Mouse (Mus musculus): ENCODE results near the gene Map2k2. TPM values are rescaled to one million over a fixed set of nuclear protein-coding genes. Genes with fewer than 3 reads are reported as not detected.

Gene Map2k2
- total and polyA plus RNA-seq, 3 experiments = 67.2 to 127 (median 120) TPM

- dilution Hi-C loops (cut with MboI; ENCODE audit: extremely low pct_ligation_motif_present, extremely low pct_unique_long_range_greater_than_20kb, low sequenced_read_pairs) = no loop called here
- no peak overlapping the region for H3K4me3 ChIP-seq (replicated peaks in 1 of 3; ENCODE audit: low read depth in 2 of 3, low read length in 2 of 3, poor library complexity in 1 of 3)
- in situ Hi-C loops (cut with MboI; ENCODE audit: low pct_ligation_motif_present, low pct_unique_long_range_greater_than_20kb, low sequenced_read_pairs) = no loop called here
- no peaks in the 10 kb centered on the region for H3K4me1 ChIP-seq (ENCODE audit: control insufficient read depth in 1 of 2, insufficient read depth in 2 of 2)
- H3K27ac ChIP-seq (ENCODE audit: insufficient read depth, low read depth) = no peak overlapping the region
- no peak overlapping the region for H3K9ac ChIP-seq (ENCODE audit: insufficient read depth, low read depth)
- no peak for DNase-seq (ENCODE audit: extremely low read depth)
- peaks cover 5% of the 10 kb centered on the region for H3K79me2 ChIP-seq (replicated peaks; ENCODE audit: control insufficient read depth, extremely low read depth, insufficient read depth, poor library complexity, severe bottlenecking)
- peaks cover 81 to 93% of the 10 kb centered on the region in 2 experiments for H3K36me3 ChIP-seq (replicated peaks in 1 of 2; ENCODE audit: control insufficient read depth in 1 of 2, insufficient read depth in 1 of 2, low read length in 1 of 2)
- H3K9me3 ChIP-seq (replicated peaks; ENCODE audit: low read length) = no peaks in the 10 kb centered on the region
- H3K27me3 ChIP-seq (replicated peaks) = no peaks in the 10 kb centered on the region
- TF ChIP-seq NRF1 (IDR thresholded peaks at IDR 0.05; ENCODE audit: low read depth, low read length) = no peak
- no peak for TF ChIP-seq CHD1 (IDR thresholded peaks at IDR 0.05; ENCODE audit: low read depth, low read length)
- TF ChIP-seq HCFC1 (IDR thresholded peaks at IDR 0.05; ENCODE audit: low read depth, low read length) = no peak
- no peak for TF ChIP-seq RCOR1 (conservative IDR thresholded peaks at IDR 0.05; ENCODE audit: low read depth, low read length)
- no peak for TF ChIP-seq USF1 (IDR thresholded peaks at IDR 0.05; ENCODE audit: low read depth, low read length)
- TF ChIP-seq NELFE (IDR thresholded peaks at IDR 0.05; ENCODE audit: low read depth, low read length) = no peak
- TF ChIP-seq POLR2AphosphoS2 (IDR thresholded peaks at IDR 0.05; ENCODE audit: low read depth, low read length) = no peak
- no peak for TF ChIP-seq KAT2A (IDR thresholded peaks at IDR 0.05; ENCODE audit: insufficient replicate concordance, low read length)
- TF ChIP-seq SIN3A (IDR thresholded peaks at IDR 0.05; ENCODE audit: low read length) = no peak
- no peak for TF ChIP-seq EP300 (IDR thresholded peaks at IDR 0.05; ENCODE audit: low read length)
- no peak for TF ChIP-seq CHD2 (IDR thresholded peaks at IDR 0.05; ENCODE audit: low read length)
- TF ChIP-seq PAX5 (IDR thresholded peaks at IDR 0.05; ENCODE audit: low read length) = no peak
- H3K4me2 ChIP-seq (ENCODE audit: insufficient read depth, low read depth, poor library complexity, severe bottlenecking) = no peak overlapping the region
These were observed 7.2 kb downstream of the Map2k2 start for GRCm38 (mm10) chr10:81112946-81113345.

GRCm38 (mm10) chr10:81119625-81120024 is 13.9 kb downstream of the Map2k2 start:
- TF ChIP-seq ETS1 (conservative IDR thresholded peaks at IDR 0.05; ENCODE audit: low read depth, low read length) (no peak), MEF2A (IDR thresholded peaks at IDR 0.05; ENCODE audit: borderline replicate concordance, low read depth, low read length) (no peak), MAX (IDR thresholded peaks at IDR 0.05; ENCODE audit: low read length) (no peak), POLR2AphosphoS2 (IDR thresholded peaks at IDR 0.05; ENCODE audit: low read depth, low read length) (no peak), NELFE (IDR thresholded peaks at IDR 0.05; ENCODE audit: low read depth, low read length) (no peak), CHD2 (IDR thresholded peaks at IDR 0.05; ENCODE audit: low read length) (no peak), MAZ (IDR thresholded peaks at IDR 0.05; ENCODE audit: low read depth, low read length) (no peak), ZNF384 (IDR thresholded peaks at IDR 0.05; ENCODE audit: low read depth, low read length) (no peak), USF2 (conservative IDR thresholded peaks at IDR 0.05; ENCODE audit: low read depth, low read length) (no peak), RCOR1 (conservative IDR thresholded peaks at IDR 0.05; ENCODE audit: low read depth, low read length) (no peak), ZKSCAN1 (IDR thresholded peaks at IDR 0.05; ENCODE audit: borderline replicate concordance, low read depth, low read length) (no peak), E2F4 (IDR thresholded peaks at IDR 0.05; ENCODE audit: insufficient replicate concordance, low read depth, low read length) (no peak), TCF12 (IDR thresholded peaks at IDR 0.05; ENCODE audit: low read depth, low read length) (no peak), TBP (conservative IDR thresholded peaks at IDR 0.05; ENCODE audit: low read depth, low read length) (no peak), CTCF (conservative IDR thresholded peaks at IDR 0.05 in 1 of 2, IDR thresholded peaks at IDR 0.05 in 1 of 2; ENCODE audit: low read depth in 2 of 2, low read length in 2 of 2) (no peak), JUN (IDR thresholded peaks at IDR 0.05; ENCODE audit: insufficient read depth, low read depth, low read length) (no peak), HCFC1 (IDR thresholded peaks at IDR 0.05; ENCODE audit: low read depth, low read length) (no peak), CHD1 (IDR thresholded peaks at IDR 0.05; ENCODE audit: low read depth, low read length) (no peak)
- Histone ChIP-seq H3K79me2 (replicated peaks; ENCODE audit: control insufficient read depth, extremely low read depth, insufficient read depth, poor library complexity, severe bottlenecking) (no peaks in the 10 kb centered on the region), H3K27me3 (replicated peaks) (no peaks in the 10 kb centered on the region), H3K4me1 (ENCODE audit: control insufficient read depth in 1 of 2, insufficient read depth in 2 of 2) (no peaks in the 10 kb centered on the region), H3K4me3 (replicated peaks in 1 of 3; ENCODE audit: low read depth in 2 of 3, low read length in 2 of 3, poor library complexity in 1 of 3) (no peak overlapping the region), H3K27ac (ENCODE audit: insufficient read depth, low read depth) (no peak overlapping the region), H3K36me3 (replicated peaks in 1 of 2; ENCODE audit: control insufficient read depth in 1 of 2, insufficient read depth in 1 of 2, low read length in 1 of 2) (peaks cover 91 to 94% of the 10 kb centered on the region in 2 experiments), H3K9me3 (replicated peaks; ENCODE audit: low read length) (no peaks in the 10 kb centered on the region), H3K4me2 (ENCODE audit: insufficient read depth, low read depth, poor library complexity, severe bottlenecking) (no peak overlapping the region), H3K9ac (ENCODE audit: insufficient read depth, low read depth) (no peak overlapping the region)
- dilution Hi-C loops (cut with MboI; ENCODE audit: extremely low pct_ligation_motif_present, extremely low pct_unique_long_range_greater_than_20kb, low sequenced_read_pairs) (no loop called here), in situ Hi-C loops (cut with MboI; ENCODE audit: low pct_ligation_motif_present, low pct_unique_long_range_greater_than_20kb, low sequenced_read_pairs) (no loop called here)
- DNase-seq (ENCODE audit: extremely low read depth) = no peak

All from CH12.LX (cell line).